Mouse (Mus musculus) MEL (cell line): ENCODE measurements around the gene Mtg2. TPM values are rescaled to one million over a fixed set of nuclear protein-coding genes. Genes with fewer than 3 reads are reported as not detected.

Experiments
- DNase-seq: peaks from one replicate; pipeline ENCODE4 v3.0.0; 2011; ENCODE audit warnings: low read depth, low spot score
- H3K27ac ChIP-seq: 2 replicates; pipeline ENCODE4 v1.5.1; 2012; ENCODE audit warnings: low read depth, mild to moderate bottlenecking, control low read depth, low read length, moderate library complexity; ENCODE audit not compliant: control insufficient read depth
- H3K27me3 ChIP-seq, 2 experiments: fragments of 150-350 bp in 1 of 2; sonication (generic) in 1 of 2; 2 replicates each; pipeline ENCODE4 v1.6.1; 2012; ENCODE audit warnings: low read length in 2 of 2, mild to moderate bottlenecking in 2 of 2, improper control_type of control experiment in 1 of 2, moderate library complexity in 1 of 2; ENCODE audit not compliant: insufficient read depth in 2 of 2, control insufficient read depth in 1 of 2
- H3K36me3 ChIP-seq, 2 experiments: 2 replicates each; pipeline ENCODE4 v1.6.1; 2012 to 2014; ENCODE audit warnings: low read length in 2 of 2, improper control_type of control experiment in 1 of 2, inconsistent platforms in 1 of 2, mild to moderate bottlenecking in 1 of 2; ENCODE audit not compliant: insufficient read depth in 2 of 2, control insufficient read depth in 1 of 2
- H3K4me1 ChIP-seq, 2 experiments: fragments of 150-350 bp in 1 of 2; sonication (generic) in 1 of 2; 2 replicates each; pipeline ENCODE4 v1.6.1; 2012; ENCODE audit warnings: low read length in 2 of 2, improper control_type of control experiment in 1 of 2, mild to moderate bottlenecking in 1 of 2; ENCODE audit not compliant: insufficient read depth in 2 of 2, control insufficient read depth in 1 of 2
- H3K4me3 ChIP-seq, 2 experiments: fragments of 150-350 bp in 1 of 2; sonication (generic) in 1 of 2; 2 replicates each; pipeline ENCODE4 v1.5.1; 2012; ENCODE audit warnings: low read depth in 2 of 2, low read length in 2 of 2, mild to moderate bottlenecking in 2 of 2, moderate library complexity in 2 of 2, control low read depth in 1 of 2, improper control_type of control experiment in 1 of 2; ENCODE audit not compliant: control insufficient read depth in 1 of 2, insufficient read depth in 1 of 2
- H3K79me2 ChIP-seq: 2 replicates; pipeline ENCODE4 v1.6.1; 2012; ENCODE audit warnings: mild to moderate bottlenecking, low read length, moderate library complexity; ENCODE audit not compliant: control insufficient read depth, poor library complexity, insufficient read depth
- H3K9ac ChIP-seq: 2 replicates; pipeline ENCODE4 v1.6.1; 2012; ENCODE audit warnings: low read depth, mild to moderate bottlenecking, control low read depth, low read length, moderate library complexity; ENCODE audit not compliant: control insufficient read depth, poor library complexity, severe bottlenecking
- H3K9me3 ChIP-seq: fragments of 150-350 bp; sonication (generic); replicated peaks from 2 replicates; pipeline ENCODE4 v1.6.1; 2012; ENCODE audit warnings: mild to moderate bottlenecking, low read length, improper control_type of control experiment, moderate library complexity; ENCODE audit not compliant: insufficient read depth
- BHLHE40 ChIP-seq: IDR thresholded peaks from 2 replicates; pipeline ENCODE4 v1.6.1; 2012; ENCODE audit warnings: low read depth, mild to moderate bottlenecking, inconsistent platforms, low read length, improper control_type of control experiment, borderline replicate concordance
- CHD1 ChIP-seq: IDR thresholded peaks from 2 replicates; pipeline ENCODE4 v1.6.1; 2012; ENCODE audit warnings: low read depth, mild to moderate bottlenecking, inconsistent platforms, low read length, improper control_type of control experiment
- CHD2 ChIP-seq: IDR thresholded peaks from 2 replicates; pipeline ENCODE4 v1.6.1; 2011; ENCODE audit warnings: low read length, improper control_type of control experiment
- E2F4 ChIP-seq: IDR thresholded peaks from 2 replicates; pipeline ENCODE4 v1.6.1; 2011; ENCODE audit warnings: low read depth, low read length, improper control_type of control experiment, borderline replicate concordance
- EP300 ChIP-seq, 2 experiments: IDR thresholded peaks; 2 replicates each; pipeline ENCODE4 v1.6.1; 2011; ENCODE audit warnings: improper control_type of control experiment in 2 of 2, low read length in 2 of 2, low read depth in 1 of 2, mild to moderate bottlenecking in 1 of 2
- GABPA ChIP-seq: IDR thresholded peaks from 2 replicates; pipeline ENCODE4 v1.6.1; 2012; ENCODE audit warnings: low read depth, mild to moderate bottlenecking, inconsistent platforms, low read length, improper control_type of control experiment, moderate library complexity
- GATA1 ChIP-seq: IDR thresholded peaks from 2 replicates; pipeline ENCODE4 v1.6.1; 2011; ENCODE audit warnings: low read depth, low read length, improper control_type of control experiment
- MAZ ChIP-seq: IDR thresholded peaks from 2 replicates; pipeline ENCODE4 v1.6.1; 2012; ENCODE audit warnings: low read depth, mild to moderate bottlenecking, inconsistent platforms, low read length, improper control_type of control experiment
- MXI1 ChIP-seq: IDR thresholded peaks from 2 replicates; pipeline ENCODE4 v1.6.1; 2011; ENCODE audit warnings: mild to moderate bottlenecking, low read depth, low read length, improper control_type of control experiment
- MYC ChIP-seq: IDR thresholded peaks from 2 replicates; pipeline ENCODE4 v1.6.1; 2011; ENCODE audit warnings: low read depth, mild to moderate bottlenecking, low read length, improper control_type of control experiment, moderate library complexity
- RAD21 ChIP-seq: IDR thresholded peaks from 2 replicates; pipeline ENCODE4 v1.6.1; 2011; ENCODE audit warnings: mild to moderate bottlenecking, low read depth, low read length, improper control_type of control experiment
- RCOR1 ChIP-seq: IDR thresholded peaks from 2 replicates; pipeline ENCODE4 v1.6.1; 2012; ENCODE audit warnings: low read depth, mild to moderate bottlenecking, inconsistent platforms, low read length, improper control_type of control experiment
- SMC3 ChIP-seq: IDR thresholded peaks from 2 replicates; pipeline ENCODE4 v1.6.1; 2011; ENCODE audit warnings: low read depth, low read length, improper control_type of control experiment
- TAL1 ChIP-seq: IDR thresholded peaks from 2 replicates; pipeline ENCODE4 v1.6.1; 2012; ENCODE audit warnings: mild to moderate bottlenecking, inconsistent platforms, low read length, moderate library complexity, mixed read lengths
- UBTF ChIP-seq: IDR thresholded peaks from 2 replicates; pipeline ENCODE4 v1.6.1; 2012; ENCODE audit warnings: low read depth, mild to moderate bottlenecking, inconsistent platforms, low read length, improper control_type of control experiment, moderate library complexity, borderline replicate concordance; ENCODE audit not compliant: insufficient read depth
- USF2 ChIP-seq, 2 experiments: IDR thresholded peaks; 2 replicates each; pipeline ENCODE4 v1.6.1; 2011 to 2012; ENCODE audit warnings: improper control_type of control experiment in 2 of 2, low read length in 2 of 2, borderline replicate concordance in 1 of 2, inconsistent platforms in 1 of 2, low read depth in 1 of 2, mild to moderate bottlenecking in 1 of 2; ENCODE audit not compliant: insufficient read depth in 1 of 2
- ZC3H11A ChIP-seq: IDR thresholded peaks from 2 replicates; pipeline ENCODE4 v1.6.1; 2012; ENCODE audit warnings: low read depth, mild to moderate bottlenecking, inconsistent platforms, low read length, improper control_type of control experiment
- ZNF384 ChIP-seq: IDR thresholded peaks from 2 replicates; pipeline ENCODE4 v1.6.1; 2012; ENCODE audit warnings: low read depth, mild to moderate bottlenecking, inconsistent platforms, low read length, improper control_type of control experiment
- polyA plus RNA-seq, 2 experiments: library from polyadenylated mRNA; stranded (reverse) in 1 of 2; unstranded in 1 of 2; fragments of >175 nt in 1 of 2; fragments of >200 nt in 1 of 2; gene quantifications; 2 replicates each; pipeline versions ENCODE4 v1.2.1 to v1.2.4; 2012; ENCODE audit warnings: low replicate concordance in 2 of 2, low read depth in 1 of 2; ENCODE audit not compliant: insufficient read length in 2 of 2, insufficient read depth in 1 of 2, missing spikeins in 1 of 2
- total RNA-seq: library from RNA; depleted of rRNA; stranded (reverse); fragments of 300-350 nt; gene quantifications from 2 replicates; pipeline ENCODE4 v1.2.3, GENCODE M21; 2012

Gene Mtg2
- total and polyA plus RNA-seq, 3 experiments: 30.9 to 35.2 TPM; not detected in 1

DNA sequence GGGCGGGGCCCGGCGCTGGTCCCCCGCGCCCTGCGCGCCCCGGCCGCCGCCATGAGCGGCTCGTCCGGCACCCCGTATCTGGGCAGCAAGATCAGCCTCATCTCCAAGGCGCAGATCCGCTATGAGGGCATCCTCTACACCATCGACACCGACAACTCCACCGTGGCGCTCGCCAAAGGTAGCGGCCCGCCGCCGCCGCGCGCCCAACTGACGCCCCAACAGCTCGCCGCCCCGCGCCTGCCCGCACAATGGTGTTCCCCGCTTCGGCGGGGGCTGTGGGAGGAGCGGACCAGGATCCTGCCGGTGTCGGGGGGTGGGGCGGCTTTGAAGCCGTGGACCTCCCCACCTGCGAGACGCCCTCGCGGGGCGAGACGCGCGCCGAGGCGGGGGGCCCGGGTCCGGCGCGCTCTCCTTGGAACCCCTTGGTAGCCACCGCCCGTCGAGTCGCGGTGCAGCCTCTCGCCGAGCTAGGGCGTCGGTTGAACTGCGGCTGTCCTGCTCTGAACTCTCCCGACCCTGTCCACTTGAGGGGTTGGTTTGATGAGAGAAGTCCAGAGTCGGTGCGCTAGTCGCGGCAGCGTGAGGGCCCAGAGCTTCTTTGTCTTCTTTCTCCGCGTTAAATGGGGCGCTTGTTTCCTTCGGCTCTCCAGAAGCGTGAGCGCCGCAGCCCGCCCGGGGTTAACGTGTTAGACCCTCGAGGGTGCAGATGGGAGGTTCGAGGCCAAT is 45.1 kb upstream of the Mtg2 start:
- peak; percentile 56 for DNase-seq
- Histone ChIP-seq H3K9me3 (no peaks in the 10 kb centered on the region), H3K4me1 (peaks cover 3 to 16% of the 10 kb centered on the region in 2 experiments), H3K9ac (peak overlapping the region; percentile 79), H3K79me2 (peaks cover 32% of the 10 kb centered on the region), H3K36me3 (peaks cover 6 to 13% of the 10 kb centered on the region in 2 experiments; a peak in 3 of 4 replicates), H3K27me3 (peaks cover 2 to 5% of the 10 kb centered on the region in 2 experiments; a peak in 3 of 4 replicates), H3K27ac (peak overlapping the region; percentile 55), H3K4me3 (peak overlapping the region; percentile 75 to 80)
- TF ChIP-seq RCOR1 (no peak), TAL1 (no peak), USF2 (IDR thresholded peaks at IDR 0.05; ENCODE audit: borderline replicate concordance in 1 of 2, insufficient read depth in 1 of 2, low read depth in 1 of 2, low read length in 2 of 2) (no peak), SMC3 (no peak), MAZ (0 out of 2 replicates have a peak, but pooled peaks have one; percentile 37)

GRCm38 (mm10) chr2:180025861-180026200 is 44.6 kb upstream of the Mtg2 start:
- peaks cover 32% of the 10 kb centered on the region for H3K79me2 ChIP-seq
- H3K4me1 ChIP-seq: peaks cover 3 to 16% of the 10 kb centered on the region in 2 experiments
- DNase-seq: no peak
- H3K27ac ChIP-seq: no peak overlapping the region
- peaks cover 2 to 5% of the 10 kb centered on the region in 2 experiments; a peak in 3 of 4 replicates for H3K27me3 ChIP-seq
- TF ChIP-seq GATA1 (no peak), RCOR1 (no peak), E2F4 (no peak), CHD1 (no peak), EP300 (IDR thresholded peaks at IDR 0.05; ENCODE audit: low read depth in 1 of 2, low read length in 2 of 2) (no peak), ZC3H11A (no peak), GABPA (no peak)
- TF ChIP-seq, all 39 proteins: peak for 0
- Histone ChIP-seq H3K36me3 (peaks cover 7 to 13% of the 10 kb centered on the region in 2 experiments; a peak in 3 of 4 replicates), H3K9ac (peak overlapping the region; percentile 79), H3K4me3 (peak overlapping the region; percentile 75 to 80), H3K9me3 (no peaks in the 10 kb centered on the region)

- Histone ChIP-seq H3K4me1 (peaks cover 3 to 23% of the 10 kb centered on the region in 2 experiments), H3K36me3 (peaks cover 11 to 20% of the 10 kb centered on the region in 2 experiments), H3K9me3 (no peaks in the 10 kb centered on the region), H3K4me3 (no peak overlapping the region), H3K79me2 (peaks cover 32% of the 10 kb centered on the region), H3K27ac (no peak overlapping the region), H3K27me3 (no peaks in the 10 kb centered on the region), H3K9ac (no peak overlapping the region)
- no peak for DNase-seq
- TF ChIP-seq RAD21 (no peak), UBTF (no peak), MYC (no peak), CHD2 (no peak), BHLHE40 (no peak), CHD1 (no peak), ZNF384 (no peak), EP300 (IDR thresholded peaks at IDR 0.05; ENCODE audit: low read depth in 1 of 2, low read length in 2 of 2) (no peak), MXI1 (no peak)
Observed at GRCm38 (mm10) chr2:180027768-180028167, 42.6 kb upstream of the Mtg2 start.
